Mouse (Mus musculus): ENCODE measurements around the gene Grb10.

Grb10 gene

GRCm38 (mm10) chr11:11901509-11901908 is 137.0 kb downstream of the Grb10 start:
- DNase-seq (ENCODE audit: low read depth): no peak

- DNase-seq (ENCODE audit: low read depth): no peak
These were observed 140.0 kb downstream of the Grb10 start for GRCm38 (mm10) chr11:11898496-11898895.

- DNase-seq (ENCODE audit: low read depth): no peak
These were observed 140.7 kb downstream of the Grb10 start, which contains the start of gene Ddc for GRCm38 (mm10) chr11:11897645-11898357. Gene Ddc, minus strand, starts transcription at chr11:11898144.

- no peak for DNase-seq (ENCODE audit: low read depth)
These were observed 143.0 kb downstream of the Grb10 start for GRCm38 (mm10) chr11:11895479-11895878.

GRCm38 (mm10) chr11:11893769-11894168 is 144.7 kb downstream of the Grb10 start:
- no peak for DNase-seq (ENCODE audit: low read depth)

GRCm38 (mm10) chr11:11892993-11893602 is 145.4 kb downstream of the Grb10 start:
- DNase-seq (ENCODE audit: low read depth): no peak

- no peak for DNase-seq (ENCODE audit: low read depth)
These were observed 146.7 kb downstream of the Grb10 start for GRCm38 (mm10) chr11:11891832-11892231.

- DNase-seq (ENCODE audit: low read depth): no peak
These were observed 148.2 kb downstream of the Grb10 start for GRCm38 (mm10) chr11:11890139-11890741.

GRCm38 (mm10) chr11:11888727-11889126 is 149.8 kb downstream of the Grb10 start:
- DNase-seq (ENCODE audit: low read depth): no peak

- no peak for DNase-seq (ENCODE audit: low read depth)
These were observed 150.4 kb downstream of the Grb10 start for GRCm38 (mm10) chr11:11888051-11888450.

- peak; percentile 83 for DNase-seq (ENCODE audit: low read depth)
These were observed 152.0 kb downstream of the Grb10 start for GRCm38 (mm10) chr11:11886403-11886998.

- no peak for DNase-seq (ENCODE audit: low read depth)
These were observed 152.6 kb downstream of the Grb10 start for GRCm38 (mm10) chr11:11885921-11886320.

GRCm38 (mm10) chr11:11885246-11885643 is 153.2 kb downstream of the Grb10 start:
- no peak for DNase-seq (ENCODE audit: low read depth)

- no peak for DNase-seq (ENCODE audit: low read depth)
These were observed 153.8 kb downstream of the Grb10 start for GRCm38 (mm10) chr11:11884533-11885245.

GRCm38 (mm10) chr11:11881783-11882155 is 156.7 kb downstream of the Grb10 start:
- DNase-seq (ENCODE audit: low read depth): no peak

GRCm38 (mm10) chr11:11881026-11881782 is 157.3 kb downstream of the Grb10 start:
- no peak for DNase-seq (ENCODE audit: low read depth)

All from 416B (cell line).